Mouse (Mus musculus): ENCODE measurements at regions not wholly inside any gene's neighbourhood (a gene's known extent, or its start where the extent isn't known, plus 50 kb on each side); places are given as distances from the start of the nearest gene placed in this dataset.

DNA sequence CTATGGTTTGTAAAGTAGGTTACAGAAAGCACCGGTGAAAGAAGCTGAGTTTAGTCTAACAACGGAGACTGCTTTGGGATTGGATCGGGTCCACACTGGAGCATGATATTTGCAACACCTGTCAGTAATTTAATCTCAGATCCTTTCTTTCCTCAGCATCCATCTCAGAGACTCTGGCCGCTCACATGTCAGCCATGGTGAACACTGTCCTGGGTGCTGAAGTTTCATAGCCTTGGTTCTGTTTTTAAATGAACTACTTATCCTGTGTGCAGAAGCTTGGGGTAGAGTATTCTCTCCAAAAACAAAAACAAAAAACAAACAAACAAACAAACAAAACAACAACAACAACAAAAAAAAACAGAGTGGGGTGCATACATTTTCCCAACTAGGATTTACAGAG lies 600.1 kb downstream of the Nr2f2 start:
- TF ChIP-seq CTCF (IDR thresholded peaks at IDR 0.05; ENCODE audit: low read depth, low read length) = no peak
- TF ChIP-seq POLR2A (IDR thresholded peaks at IDR 0.05; ENCODE audit: extremely low read depth, insufficient read depth, low read length) = no peak

Measured in liver, adult 2 months (tissue).